Mouse (Mus musculus): ENCODE data around the gene Ovca2. TPM values are rescaled to one million over a fixed set of nuclear protein-coding genes. Genes with fewer than 3 reads are reported as not detected.

Gene Ovca2
- 10 to 100 TPM; 22.3 to 28.9 (median 25.9) TPM for total RNA-seq (2022)

- DNase-seq, result peak; percentile 87
Measured at GRCm38 (mm10) chr11:75178672-75179208, at the start of gene Ovca2. TSS of gene Ovca2 (minus strand) at chr11:75178835.

GRCm38 (mm10) chr11:75227632-75228031 lies 49.0 kb upstream of the Ovca2 start:
- no peak for DNase-seq

GRCm38 (mm10) chr11:75224835-75225234 lies 46.2 kb upstream of the Ovca2 start:
- no peak for DNase-seq

- no peak for DNase-seq
Measured at GRCm38 (mm10) chr11:75224062-75224461, 45.4 kb upstream of the Ovca2 start.

- no peak for DNase-seq
Measured at GRCm38 (mm10) chr11:75220517-75221145, 42.0 kb upstream of the Ovca2 start.

GRCm38 (mm10) chr11:75220115-75220514 lies 41.5 kb upstream of the Ovca2 start:
- no peak for DNase-seq

GRCm38 (mm10) chr11:75214081-75214950 lies 35.7 kb upstream of the Ovca2 start:
- DNase-seq, result no peak

GRCm38 (mm10) chr11:75213372-75214080 lies 34.9 kb upstream of the Ovca2 start:
- DNase-seq, result peak; percentile 34

- DNase-seq, result no peak
Measured at GRCm38 (mm10) chr11:75212876-75213275, 34.2 kb upstream of the Ovca2 start.

GRCm38 (mm10) chr11:75212031-75212667 lies 33.5 kb upstream of the Ovca2 start:
- no peak for DNase-seq

- no peak for DNase-seq
Measured at GRCm38 (mm10) chr11:75210755-75211154, 32.1 kb upstream of the Ovca2 start.

GRCm38 (mm10) chr11:75210093-75210492 lies 31.5 kb upstream of the Ovca2 start:
- no peak for DNase-seq

GRCm38 (mm10) chr11:75209363-75209762 lies 30.7 kb upstream of the Ovca2 start:
- no peak for DNase-seq

GRCm38 (mm10) chr11:75206347-75206746 lies 27.7 kb upstream of the Ovca2 start:
- no peak for DNase-seq

- no peak for DNase-seq
Measured at GRCm38 (mm10) chr11:75204472-75204871, 25.8 kb upstream of the Ovca2 start.

GRCm38 (mm10) chr11:75203926-75204325 lies 25.3 kb upstream of the Ovca2 start:
- DNase-seq, result no peak

GRCm38 (mm10) chr11:75201721-75202120 lies 23.1 kb upstream of the Ovca2 start:
- no peak for DNase-seq

- DNase-seq, result no peak
Measured at GRCm38 (mm10) chr11:75200935-75201334, 22.3 kb upstream of the Ovca2 start.

GRCm38 (mm10) chr11:75199951-75200350 lies 21.3 kb upstream of the Ovca2 start:
- DNase-seq, result peak; percentile 44

GRCm38 (mm10) chr11:75198792-75199191 lies 20.2 kb upstream of the Ovca2 start:
- no peak for DNase-seq

GRCm38 (mm10) chr11:75197956-75198355 lies 19.3 kb upstream of the Ovca2 start:
- DNase-seq, result no peak

GRCm38 (mm10) chr11:75196131-75196530 lies 17.5 kb upstream of the Ovca2 start:
- no peak for DNase-seq
